Mouse (Mus musculus): ENCODE data around the gene Gm10153. TPM values are rescaled to one million over a fixed set of nuclear protein-coding genes. Genes with fewer than 3 reads are reported as not detected.
A peak's percentile ranks its signal among the peaks of the same experiment; 100 is the strongest.
"Not testable (repeated sequence)": the region's sequence is repeated elsewhere in the genome, so short reads cannot be mapped to it uniquely, and the experiment has no call there.

The Gm10153 gene
- polyA plus RNA-seq, 1 experiment from 2014 or later: not detected

GRCm38 (mm10) chr7:142178685-142179084 lies 11.5 kb downstream of the Gm10153 start:
- DNase-seq (no peak), ATAC-seq (ENCODE audit: low read depth) (no peak)
- Histone ChIP-seq H3K4me2 (no peak overlapping the region), H3K36me3 (no peaks in the 10 kb centered on the region), H3K4me3 (replicated peaks) (no peak overlapping the region), H3K9ac (no peak overlapping the region), H3K27me3 (no peaks in the 10 kb centered on the region), H3K4me1 (replicated peaks) (no peaks in the 10 kb centered on the region), H3K27ac (no peak overlapping the region), H3K9me3 (replicated peaks) (no peaks in the 10 kb centered on the region)
- 58% methylated on average over 1 of the region's 1 CpGs for WGBS (ENCODE audit: insufficient replicate concordance)

- not testable (repeated sequence) for H3K27ac ChIP-seq; H3K4me3 ChIP-seq (replicated peaks); H3K27me3 ChIP-seq; H3K4me2 ChIP-seq; H3K9ac ChIP-seq; ATAC-seq (ENCODE audit: low read depth); H3K9me3 ChIP-seq (replicated peaks); H3K4me1 ChIP-seq (replicated peaks); H3K36me3 ChIP-seq; DNase-seq
Measured at GRCm38 (mm10) chr7:142175905-142176304, 14.3 kb downstream of the Gm10153 start, which contains the start of gene Krtap5-2. Gene Krtap5-2, minus strand, starts transcription at chr7:142176005.

- WGBS (ENCODE audit: insufficient replicate concordance): 33% methylated on average over 3 of the region's 3 CpGs
- Histone ChIP-seq H3K4me3 (replicated peaks) (no peak overlapping the region), H3K9ac (no peak overlapping the region), H3K27me3 (no peaks in the 10 kb centered on the region), H3K9me3 (replicated peaks) (no peaks in the 10 kb centered on the region), H3K36me3 (no peaks in the 10 kb centered on the region), H3K4me1 (replicated peaks) (no peaks in the 10 kb centered on the region), H3K4me2 (no peak overlapping the region), H3K27ac (no peak overlapping the region)
- no peak for DNase-seq
- ATAC-seq (ENCODE audit: low read depth): no peak
Measured at GRCm38 (mm10) chr7:142169836-142170235, 20.4 kb downstream of the Gm10153 start.

GRCm38 (mm10) chr7:142165639-142166038 lies 24.6 kb downstream of the Gm10153 start, which contains the start of gene Gm4553:
Gene Gm4553, minus strand, starts transcription at chr7:142165739.
- H3K4me3 ChIP-seq (replicated peaks); H3K9me3 ChIP-seq (replicated peaks); H3K27me3 ChIP-seq; H3K36me3 ChIP-seq; H3K9ac ChIP-seq; H3K27ac ChIP-seq; ATAC-seq (ENCODE audit: low read depth); DNase-seq; H3K4me1 ChIP-seq (replicated peaks); H3K4me2 ChIP-seq: not testable (repeated sequence)

GRCm38 (mm10) chr7:142159366-142159765 lies 30.8 kb downstream of the Gm10153 start:
- Histone ChIP-seq H3K36me3 (no peaks in the 10 kb centered on the region), H3K4me3 (replicated peaks) (no peak overlapping the region), H3K9ac (no peak overlapping the region), H3K27ac (no peak overlapping the region), H3K27me3 (no peaks in the 10 kb centered on the region), H3K4me1 (replicated peaks) (no peaks in the 10 kb centered on the region), H3K9me3 (replicated peaks) (no peaks in the 10 kb centered on the region), H3K4me2 (no peak overlapping the region)
- ATAC-seq (ENCODE audit: low read depth) (no peak), DNase-seq (no peak)
- 76% methylated on average over 3 of the region's 3 CpGs for WGBS (ENCODE audit: insufficient replicate concordance)

- H3K36me3 ChIP-seq; ATAC-seq (ENCODE audit: low read depth); H3K4me3 ChIP-seq (replicated peaks); H3K27ac ChIP-seq; H3K9ac ChIP-seq; DNase-seq; H3K4me1 ChIP-seq (replicated peaks); H3K27me3 ChIP-seq; H3K9me3 ChIP-seq (replicated peaks); H3K4me2 ChIP-seq: not testable (repeated sequence)
- 20% methylated on average over 2 of the region's 2 CpGs for WGBS (ENCODE audit: insufficient replicate concordance)
Measured at GRCm38 (mm10) chr7:142157013-142157412, 33.2 kb downstream of the Gm10153 start, which contains the start of gene Gm29735. Gene Gm29735, minus strand, starts transcription at chr7:142157113.

GRCm38 (mm10) chr7:142155308-142155707 lies 34.9 kb downstream of the Gm10153 start:
- H3K36me3 ChIP-seq: no peaks in the 10 kb centered on the region
- ATAC-seq (ENCODE audit: low read depth) (no peak), DNase-seq (no peak)
- H3K4me1 ChIP-seq (replicated peaks): no peaks in the 10 kb centered on the region
- no peak overlapping the region for H3K9ac ChIP-seq
- no peaks in the 10 kb centered on the region for H3K27me3 ChIP-seq
- H3K9me3 ChIP-seq (replicated peaks): no peaks in the 10 kb centered on the region
- H3K4me3 ChIP-seq (replicated peaks): no peak overlapping the region
- H3K4me2 ChIP-seq: no peak overlapping the region
- 43% methylated on average over 1 of the region's 1 CpGs for WGBS (ENCODE audit: insufficient replicate concordance)
- H3K27ac ChIP-seq: no peak overlapping the region

- Histone ChIP-seq H3K4me1 (replicated peaks) (no peaks in the 10 kb centered on the region), H3K9me3 (replicated peaks) (no peaks in the 10 kb centered on the region), H3K9ac (no peak overlapping the region), H3K27ac (no peak overlapping the region), H3K36me3 (no peaks in the 10 kb centered on the region), H3K4me3 (replicated peaks) (no peak overlapping the region), H3K27me3 (no peaks in the 10 kb centered on the region), H3K4me2 (no peak overlapping the region)
- no peak for ATAC-seq (ENCODE audit: low read depth)
- DNase-seq: no peak
- WGBS (ENCODE audit: insufficient replicate concordance): 62% methylated on average over 4 of the region's 4 CpGs
Measured at GRCm38 (mm10) chr7:142152191-142152590, 38.0 kb downstream of the Gm10153 start.

- DNase-seq (no peak), ATAC-seq (ENCODE audit: low read depth) (no peak)
- Histone ChIP-seq H3K4me1 (replicated peaks) (no peaks in the 10 kb centered on the region), H3K4me3 (replicated peaks) (no peak overlapping the region), H3K27ac (no peak overlapping the region), H3K27me3 (no peaks in the 10 kb centered on the region), H3K9ac (no peak overlapping the region), H3K36me3 (no peaks in the 10 kb centered on the region), H3K4me2 (no peak overlapping the region), H3K9me3 (replicated peaks) (no peaks in the 10 kb centered on the region)
Measured at GRCm38 (mm10) chr7:142148633-142149032, 41.6 kb downstream of the Gm10153 start.

- H3K27ac ChIP-seq: no peak overlapping the region
- H3K9ac ChIP-seq: no peak overlapping the region
- ATAC-seq (ENCODE audit: low read depth) (no peak), DNase-seq (peak; percentile 8)
- WGBS (ENCODE audit: insufficient replicate concordance): 8% methylated on average over 1 of the region's 1 CpGs
- no peaks in the 10 kb centered on the region for H3K27me3 ChIP-seq
- H3K4me2 ChIP-seq: no peak overlapping the region
- H3K36me3 ChIP-seq: no peaks in the 10 kb centered on the region
- H3K4me1 ChIP-seq (replicated peaks): no peaks in the 10 kb centered on the region
- no peak overlapping the region for H3K4me3 ChIP-seq (replicated peaks)
- no peaks in the 10 kb centered on the region for H3K9me3 ChIP-seq (replicated peaks)
Measured at GRCm38 (mm10) chr7:142146033-142146432, 44.2 kb downstream of the Gm10153 start.

- Histone ChIP-seq H3K4me3 (replicated peaks) (no peak overlapping the region), H3K36me3 (no peaks in the 10 kb centered on the region), H3K4me2 (no peak overlapping the region), H3K9ac (no peak overlapping the region), H3K27me3 (no peaks in the 10 kb centered on the region), H3K4me1 (replicated peaks) (no peaks in the 10 kb centered on the region), H3K27ac (no peak overlapping the region), H3K9me3 (replicated peaks) (no peaks in the 10 kb centered on the region)
- 36% methylated on average over 3 of the region's 4 CpGs for WGBS (ENCODE audit: insufficient replicate concordance)
- ATAC-seq (ENCODE audit: low read depth) (no peak), DNase-seq (no peak)
Measured at GRCm38 (mm10) chr7:142145413-142145940, 44.7 kb downstream of the Gm10153 start.

GRCm38 (mm10) chr7:142144507-142144906 lies 45.7 kb downstream of the Gm10153 start, which contains the start of gene Gm45337:
Gene Gm45337, minus strand, starts transcription at chr7:142144607.
- DNase-seq: no peak
- 51% methylated on average over 1 of the region's 1 CpGs for WGBS (ENCODE audit: insufficient replicate concordance)
- Histone ChIP-seq H3K4me3 (replicated peaks) (no peak within 1 kb of the TSS), H3K27me3 (no peaks in the 10 kb centered on the region), H3K4me1 (replicated peaks) (no peaks in the 10 kb centered on the region), H3K9ac (no peak within 1 kb of the TSS), H3K36me3 (no peaks in the 10 kb centered on the region), H3K4me2 (no peak within 1 kb of the TSS), H3K27ac (no peak within 1 kb of the TSS), H3K9me3 (replicated peaks) (no peaks in the 10 kb centered on the region)
- no peak for ATAC-seq (ENCODE audit: low read depth)

Data from liver, embryonic 13.5 days (tissue).